Mouse (Mus musculus): Measurements from ENCODE around the gene Cntn3.

Cntn3 gene

GRCm38 (mm10) chr6:102478320-102479080, 94.4 kb downstream of the Cntn3 start:
- no peak for DNase-seq (ENCODE audit: low read depth, low spot score)

- DNase-seq (ENCODE audit: low read depth, low spot score): no peak
Observed at GRCm38 (mm10) chr6:102438353-102438752, 134.5 kb downstream of the Cntn3 start.

- DNase-seq (ENCODE audit: low read depth, low spot score): no peak
Observed at GRCm38 (mm10) chr6:102427549-102427948, 145.4 kb downstream of the Cntn3 start.

- no peak for DNase-seq (ENCODE audit: low read depth, low spot score)
Observed at GRCm38 (mm10) chr6:102421781-102422180, 151.1 kb downstream of the Cntn3 start.

- DNase-seq (ENCODE audit: low read depth, low spot score): no peak
Observed at GRCm38 (mm10) chr6:102388590-102388989, 184.3 kb downstream of the Cntn3 start.

GRCm38 (mm10) chr6:102372112-102372511, 200.8 kb downstream of the Cntn3 start:
- no peak for DNase-seq (ENCODE audit: low read depth, low spot score)

- DNase-seq (ENCODE audit: low read depth, low spot score): no peak
Observed at GRCm38 (mm10) chr6:102363880-102364279, 209.0 kb downstream of the Cntn3 start.

GRCm38 (mm10) chr6:102363291-102363832, 209.5 kb downstream of the Cntn3 start:
- DNase-seq (ENCODE audit: low read depth, low spot score): no peak

- DNase-seq (ENCODE audit: low read depth, low spot score): no peak
Observed at GRCm38 (mm10) chr6:102332144-102332543, 240.8 kb downstream of the Cntn3 start.

GRCm38 (mm10) chr6:102326711-102327110, 246.2 kb downstream of the Cntn3 start:
- no peak for DNase-seq (ENCODE audit: low read depth, low spot score)

- DNase-seq (ENCODE audit: low read depth, low spot score): no peak
Observed at GRCm38 (mm10) chr6:102322614-102323284, 250.2 kb downstream of the Cntn3 start.

GRCm38 (mm10) chr6:102319755-102320154, 253.1 kb downstream of the Cntn3 start:
- no peak for DNase-seq (ENCODE audit: low read depth, low spot score)

- DNase-seq (ENCODE audit: low read depth, low spot score): no peak
Observed at GRCm38 (mm10) chr6:102282889-102283288, 290.0 kb downstream of the Cntn3 start.

- DNase-seq (ENCODE audit: low read depth, low spot score): no peak
Observed at GRCm38 (mm10) chr6:102231015-102231414, 341.9 kb downstream of the Cntn3 start.

GRCm38 (mm10) chr6:102186316-102186715, 386.6 kb downstream of the Cntn3 start:
- no peak for DNase-seq (ENCODE audit: low read depth, low spot score)

- no peak for DNase-seq (ENCODE audit: low read depth, low spot score)
Observed at GRCm38 (mm10) chr6:102170913-102171312, 402.0 kb downstream of the Cntn3 start.

GRCm38 (mm10) chr6:102161186-102161585, 411.7 kb downstream of the Cntn3 start:
- no peak for DNase-seq (ENCODE audit: low read depth, low spot score)

GRCm38 (mm10) chr6:102121676-102122075, 451.2 kb downstream of the Cntn3 start:
- DNase-seq (ENCODE audit: low read depth, low spot score): no peak

GRCm38 (mm10) chr6:102120003-102120402, 452.9 kb downstream of the Cntn3 start:
- no peak for DNase-seq (ENCODE audit: low read depth, low spot score)

- DNase-seq (ENCODE audit: low read depth, low spot score): no peak
Observed at GRCm38 (mm10) chr6:102113629-102114028, 459.3 kb downstream of the Cntn3 start.

Data from retina, adult 2 months (tissue).